Mouse (Mus musculus): Measurements from ENCODE around the gene Gm40460.
"Not testable (repeated sequence)": the region's sequence is repeated elsewhere in the genome, so short reads cannot be mapped to it uniquely, and the experiment has no call there.

DNA sequence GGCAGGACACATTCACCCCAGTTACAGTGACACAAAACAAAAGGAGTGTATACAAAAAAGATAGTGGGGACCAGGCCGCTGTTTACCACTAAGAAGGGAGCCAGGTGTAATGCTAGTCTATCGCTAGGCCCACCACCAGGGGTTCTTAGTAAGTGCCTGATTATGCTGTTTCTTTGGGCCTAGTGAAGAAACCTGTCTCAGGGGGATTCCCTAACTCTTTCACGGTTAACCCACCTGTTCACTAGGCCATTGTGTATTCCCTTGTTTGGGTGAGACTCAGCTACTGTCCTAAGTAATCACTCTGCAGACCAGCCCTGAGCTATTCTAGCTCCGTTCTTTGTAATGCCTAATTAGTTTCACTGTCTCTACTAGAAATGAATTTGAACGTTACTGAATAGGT is 34.0 kb downstream of the Gm40460 start:
- TF ChIP-seq CTCF, EP300 (IDR thresholded peaks at IDR 0.05; ENCODE audit: low read depth): not testable (repeated sequence)
